Mouse (Mus musculus) lung, adult 2 months (tissue): Measurements from ENCODE around the gene Slamf7.

Experiments
- CTCF ChIP-seq: fragments of 200-500 bp; IDR thresholded peaks from 2 replicates; pipeline ENCODE4 v1.5.1; 2011; ENCODE audit warnings: mild to moderate bottlenecking, low read length, control low read depth; ENCODE audit not compliant: insufficient read depth
- POLR2A ChIP-seq: fragments of 200-500 bp; IDR thresholded peaks from 2 replicates; pipeline ENCODE4 v1.6.1; 2011; ENCODE audit warnings: low read depth, mild to moderate bottlenecking, control low read depth, low read length, borderline replicate concordance; ENCODE audit errors: extremely low read depth

GRCm38 (mm10) chr1:171631447-171631846, 21.4 kb downstream of the Slamf7 start:
- no peak for TF ChIP-seq CTCF
- TF ChIP-seq POLR2A = no peak
